Mouse (Mus musculus) brain, embryonic 14.5 days (tissue): ENCODE data around the gene Plekhh3.

Experiments
- CTCF ChIP-seq: fragments of 200-500 bp; IDR thresholded peaks from 2 replicates; pipeline ENCODE4 v1.5.1; 2012; ENCODE audit warnings: inconsistent platforms, mild to moderate bottlenecking, moderate library complexity, borderline replicate concordance; ENCODE audit not compliant: insufficient read depth, insufficient read length; ENCODE audit errors: extremely low read depth
- POLR2A ChIP-seq: fragments of 200-500 bp; IDR thresholded peaks from 2 replicates; pipeline ENCODE4 v1.6.1; 2012; ENCODE audit warnings: mild to moderate bottlenecking, inconsistent platforms, borderline replicate concordance; ENCODE audit not compliant: poor library complexity, insufficient read depth, insufficient read length, severe bottlenecking; ENCODE audit errors: extremely low read depth

DNA sequence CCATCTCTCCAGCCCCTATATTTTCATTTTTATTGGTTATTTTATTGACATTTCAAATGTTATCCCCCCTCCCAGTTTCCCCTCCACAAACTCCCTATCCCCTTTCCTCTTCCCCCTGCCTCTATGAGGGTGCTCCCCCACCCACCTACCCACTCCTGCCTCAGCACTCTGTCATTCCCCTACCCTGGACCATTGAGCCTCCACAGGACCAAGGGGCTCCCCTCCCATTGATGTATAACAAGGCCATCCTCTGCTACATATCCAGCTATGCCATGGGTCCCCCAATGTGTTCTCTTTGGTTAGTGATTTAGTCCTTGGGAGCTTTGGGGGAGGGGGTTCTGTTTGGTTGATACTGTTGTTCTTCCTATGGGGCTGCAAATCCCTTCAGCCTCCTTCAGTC lies 16.5 kb downstream of the Plekhh3 start:
- TF ChIP-seq CTCF, result no peak
- TF ChIP-seq POLR2A, result no peak
